Mouse (Mus musculus) adrenal gland, postnatal 14 days (tissue): ENCODE measurements around the gene Hoxa13. TPM values are rescaled to one million over a fixed set of nuclear protein-coding genes. Genes with fewer than 3 reads are reported as not detected.

Source experiments
- DNase-seq: peaks from one replicate; pipeline ENCODE4 v3.0.0; 2021; ENCODE audit warnings: mixed read lengths
- total RNA-seq: library from RNA; stranded (reverse); gene quantifications from 2 replicates; pipeline ENCODE4 v1.2.3, GENCODE M21; 2021

Hoxa13 gene
- total RNA-seq, 1 experiment from 2014 or later, result not detected

DNA sequence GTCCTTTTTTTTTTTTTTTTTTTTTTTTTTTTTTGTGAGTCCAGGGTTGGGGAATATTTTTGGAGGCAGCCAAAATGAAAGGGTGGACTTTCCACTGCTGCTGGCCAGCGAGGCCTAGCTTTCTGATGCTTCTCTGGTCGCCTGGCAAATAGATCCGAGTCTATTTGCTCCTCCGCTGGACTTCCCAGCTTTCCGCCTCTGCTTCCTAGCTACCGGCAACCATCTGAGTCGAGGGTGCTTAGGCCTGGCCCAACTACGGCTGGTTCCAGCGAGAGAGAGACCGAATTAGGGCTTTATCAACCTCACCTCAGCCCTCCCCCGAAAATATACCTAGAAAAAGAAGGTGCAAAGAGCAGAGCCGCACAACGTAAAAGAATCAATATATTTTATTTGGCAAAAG lies 38.0 kb downstream of the Hoxa13 start:
- no peak for DNase-seq

DNA sequence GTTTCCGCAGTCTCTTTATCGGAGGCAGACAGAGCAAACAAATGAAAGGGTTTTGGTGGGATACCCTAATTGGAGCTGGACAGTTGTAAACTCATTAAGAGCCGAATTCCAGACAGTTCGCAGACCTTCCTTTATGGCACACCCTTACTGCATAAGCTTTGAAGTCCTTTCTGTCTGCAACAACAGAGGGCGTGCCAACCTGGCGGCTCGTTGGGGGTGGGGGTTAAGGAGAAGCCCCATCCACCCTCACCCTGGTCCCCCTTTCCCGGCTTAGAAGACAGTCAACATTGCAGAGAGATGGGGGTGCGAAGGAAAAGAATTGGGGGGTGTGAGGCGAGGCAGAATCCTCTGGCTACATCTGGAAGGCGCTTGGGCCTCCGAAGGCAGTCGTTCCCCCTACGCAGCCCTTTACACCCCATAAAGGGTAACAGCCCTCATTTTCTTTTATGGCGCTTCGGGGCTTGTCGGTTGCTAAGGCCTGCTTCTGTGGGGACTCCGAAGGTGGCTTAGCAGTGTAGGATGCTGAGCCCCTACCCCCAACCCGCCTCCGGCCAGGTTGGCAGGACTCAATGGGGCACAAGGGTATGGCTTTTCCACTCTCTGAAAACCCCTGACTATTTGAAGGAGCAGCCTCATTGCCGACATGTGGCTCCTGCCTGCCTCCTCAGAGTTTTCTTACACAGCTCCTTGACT lies 38.5 kb downstream of the Hoxa13 start:
- no peak for DNase-seq

DNA sequence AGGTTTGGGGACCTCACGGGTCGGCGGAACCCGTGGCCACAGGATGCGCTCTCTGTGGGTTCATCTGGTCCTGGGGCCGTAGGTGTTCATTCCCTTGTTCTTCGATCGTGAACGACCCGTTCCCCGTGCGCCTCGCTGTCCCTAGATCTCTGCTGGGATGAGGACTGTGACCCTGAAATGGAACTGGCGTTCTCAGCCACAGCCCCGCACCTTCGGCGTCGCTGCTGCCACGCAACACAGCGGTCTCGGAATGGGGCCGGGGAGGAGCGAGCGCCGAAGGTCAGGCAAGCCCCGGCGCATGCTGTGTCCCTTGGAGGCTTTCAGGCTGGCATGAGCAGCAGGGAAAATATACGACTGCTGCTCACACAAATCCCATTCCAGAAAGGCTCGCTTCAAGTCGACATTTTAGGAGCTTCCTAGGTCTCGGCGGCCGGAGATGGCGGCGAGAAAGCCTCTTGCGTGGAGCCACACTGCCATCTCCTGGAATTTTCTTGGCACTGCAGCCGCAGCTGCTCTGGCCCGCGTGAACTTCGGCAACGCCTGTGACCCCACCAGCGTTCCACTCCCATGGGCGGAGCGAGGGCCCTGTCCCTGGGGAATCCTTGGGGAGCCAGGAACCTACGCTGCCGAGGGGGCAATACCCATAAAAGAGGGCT lies 39.2 kb downstream of the Hoxa13 start, which contains the start of gene Hoxa7:
Gene Hoxa7 (minus strand): TSS at position 518 of the 656 bp plus-strand sequence.
- DNase-seq, result peak; percentile 93

DNA sequence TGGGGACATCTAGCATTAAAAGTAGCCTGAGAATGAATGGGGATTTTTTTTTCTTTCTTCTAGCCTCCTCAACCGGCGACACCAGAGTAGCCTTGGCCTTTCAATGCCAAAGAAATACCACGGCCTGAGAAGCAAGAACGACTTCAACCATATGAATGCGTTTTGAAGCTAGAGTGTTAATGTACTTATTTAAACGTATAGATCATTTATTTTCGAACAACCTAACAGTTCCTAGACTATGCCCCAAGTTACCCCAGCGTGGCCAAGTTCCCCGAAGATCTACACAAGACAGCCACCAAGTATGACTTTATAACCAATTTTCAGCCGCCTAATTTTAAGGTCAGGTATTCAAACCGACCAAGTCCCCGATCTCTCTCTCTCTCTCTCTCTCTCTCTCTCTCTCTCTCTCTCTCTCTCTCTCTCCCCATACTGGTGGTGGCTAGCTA lies 39.8 kb downstream of the Hoxa13 start:
- DNase-seq, result no peak

DNA sequence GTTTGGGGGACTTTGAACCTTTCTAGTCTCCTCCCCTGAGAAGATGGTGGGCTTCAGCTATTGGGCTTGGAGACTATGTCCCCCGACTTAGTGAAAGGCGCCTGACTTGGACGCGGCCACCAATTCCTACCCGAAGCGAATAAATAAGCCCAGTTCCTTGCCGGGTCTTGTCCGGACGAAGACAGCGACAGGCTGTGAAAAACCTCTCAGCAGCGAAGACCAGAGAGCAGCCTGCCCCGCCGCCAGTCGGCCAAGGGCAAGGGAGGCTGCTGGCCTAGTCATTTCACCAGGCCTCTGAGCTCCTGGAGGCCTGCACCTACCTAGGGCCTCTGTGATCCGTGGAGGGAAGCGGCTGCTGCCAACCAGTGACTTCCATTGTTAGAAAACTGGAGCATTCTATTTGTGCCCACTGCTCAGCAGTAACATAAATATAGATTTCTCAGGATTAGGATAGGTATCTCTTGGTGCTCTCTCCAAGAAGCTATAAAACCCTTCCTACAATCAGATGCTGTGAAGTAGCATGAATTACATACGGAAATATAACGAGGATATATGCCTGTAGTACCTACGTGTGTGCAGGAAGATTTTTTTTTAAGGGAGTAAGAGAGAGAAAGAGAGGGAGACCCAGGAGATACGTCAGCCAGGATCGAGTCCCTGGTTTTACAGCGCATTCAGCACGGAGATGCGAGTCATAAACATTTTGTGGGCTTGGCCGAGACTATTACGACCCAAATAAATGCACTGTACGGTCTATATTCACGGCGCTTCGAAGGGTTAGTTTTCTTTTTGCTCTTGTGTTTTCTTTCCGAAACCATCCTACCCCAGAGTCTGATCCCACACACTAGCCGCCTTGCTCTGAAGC lies 40.4 kb downstream of the Hoxa13 start:
- peak; percentile 57 for DNase-seq

DNA sequence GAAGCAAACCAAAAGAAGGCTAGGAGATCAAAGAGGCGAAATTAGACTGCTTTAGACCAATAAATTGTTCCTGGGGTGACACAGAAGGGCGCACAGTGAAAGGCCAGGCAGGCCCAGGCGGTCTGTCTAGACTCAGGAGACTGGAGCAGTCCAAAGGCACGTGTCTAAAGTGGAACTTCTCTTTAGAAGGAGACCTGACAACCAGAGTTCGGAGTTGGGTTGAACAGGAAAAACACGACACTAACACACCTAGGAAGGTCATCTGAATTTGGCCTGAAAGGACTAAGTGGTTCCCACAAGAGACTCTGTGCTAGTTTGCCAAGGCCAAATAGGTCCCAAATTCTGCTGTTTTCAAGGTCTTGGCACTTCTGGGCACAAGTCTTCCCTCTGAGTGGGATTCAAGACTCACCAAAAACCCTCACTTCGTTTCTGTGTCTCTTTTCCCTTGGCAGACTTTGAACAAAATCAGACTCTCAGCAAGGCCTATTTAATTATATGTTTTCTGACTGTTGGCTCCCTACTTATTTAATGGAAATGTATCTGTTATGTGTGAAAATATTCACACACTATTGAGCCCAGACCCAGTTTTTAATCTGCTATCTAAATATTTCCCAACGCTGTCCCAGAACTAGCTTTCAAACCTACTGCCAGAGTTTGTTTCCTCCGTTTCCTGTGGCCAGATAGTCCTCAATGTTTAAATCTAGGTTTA lies 41.3 kb downstream of the Hoxa13 start:
- DNase-seq, result no peak

DNA sequence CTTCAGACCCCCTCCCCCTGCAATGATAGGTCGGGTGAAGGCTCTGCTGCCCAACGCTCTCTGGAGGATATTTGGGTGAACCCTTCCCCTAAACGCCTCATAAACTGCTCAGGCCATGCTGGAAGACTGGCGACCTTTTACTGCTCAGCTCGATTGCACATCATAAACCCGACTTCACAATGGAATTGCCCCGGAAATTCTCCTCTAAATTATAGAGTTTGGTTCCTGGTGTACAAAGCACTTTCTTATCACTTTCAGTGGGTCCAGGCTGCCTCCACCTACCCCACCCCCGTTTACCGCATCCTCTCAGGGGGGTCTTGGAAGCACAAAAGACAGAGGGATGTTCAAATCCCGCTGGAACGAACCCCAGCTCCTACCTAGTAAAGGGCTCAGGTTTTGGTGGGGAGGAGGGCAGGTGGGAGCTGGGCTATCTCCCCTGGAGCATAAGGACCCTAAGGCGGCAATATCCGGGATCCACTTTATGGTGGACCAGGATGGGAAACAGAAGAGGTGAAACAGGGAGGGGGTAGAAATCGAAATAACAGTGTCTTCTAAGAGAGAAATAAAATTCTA lies 42.0 kb downstream of the Hoxa13 start:
- DNase-seq, result no peak

DNA sequence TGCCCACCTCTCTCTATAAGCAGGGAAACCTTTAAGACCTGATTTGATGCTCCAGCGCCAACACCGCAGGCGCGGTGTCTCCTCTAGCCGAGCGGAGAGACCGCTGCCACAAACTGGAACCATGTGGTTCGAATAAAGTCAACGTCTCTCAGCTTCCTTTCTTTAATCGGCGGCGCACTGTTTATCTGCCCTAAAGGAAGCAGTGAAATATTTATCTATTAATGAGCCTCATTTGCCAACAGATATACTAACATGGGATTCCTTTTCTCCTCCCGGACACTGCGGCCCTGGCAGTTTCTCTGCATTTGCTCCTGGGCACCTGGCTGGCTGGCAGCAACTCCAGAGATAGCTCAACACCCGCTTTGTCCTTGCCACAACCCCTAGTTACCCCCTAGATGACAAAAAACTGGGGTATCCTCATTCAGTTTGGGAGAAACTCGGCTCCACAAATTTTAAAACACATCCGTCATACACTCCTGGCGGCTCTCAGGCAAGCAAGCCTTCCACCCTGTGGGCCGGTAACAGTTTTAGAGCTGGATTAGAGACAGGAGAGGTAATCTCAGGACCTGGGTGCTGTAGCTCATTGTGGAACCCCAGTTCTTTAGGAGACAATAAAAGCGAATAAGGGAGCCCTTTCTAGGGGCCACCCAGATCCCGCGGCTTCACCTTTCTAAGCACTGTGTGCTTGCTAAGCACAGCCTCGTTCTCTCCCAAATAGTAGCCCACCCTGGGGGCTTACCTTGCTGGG lies 42.6 kb downstream of the Hoxa13 start:
- no peak for DNase-seq

DNA sequence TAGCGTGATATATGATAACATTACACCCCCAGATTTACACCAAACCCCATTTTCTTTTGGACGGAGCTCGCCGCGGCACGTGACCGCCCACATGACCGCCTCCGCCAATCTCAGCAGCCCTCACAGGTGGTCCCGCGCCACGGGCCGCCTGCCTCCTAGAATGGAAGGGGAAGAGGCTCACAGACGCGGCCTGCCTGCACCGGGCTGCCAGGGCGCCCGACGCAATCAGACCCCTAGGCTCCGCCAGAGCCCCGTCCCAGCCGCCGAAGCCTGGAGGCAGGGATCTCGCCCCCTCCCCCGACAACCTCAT lies 43.3 kb downstream of the Hoxa13 start:
- peak; percentile 92 for DNase-seq

DNA sequence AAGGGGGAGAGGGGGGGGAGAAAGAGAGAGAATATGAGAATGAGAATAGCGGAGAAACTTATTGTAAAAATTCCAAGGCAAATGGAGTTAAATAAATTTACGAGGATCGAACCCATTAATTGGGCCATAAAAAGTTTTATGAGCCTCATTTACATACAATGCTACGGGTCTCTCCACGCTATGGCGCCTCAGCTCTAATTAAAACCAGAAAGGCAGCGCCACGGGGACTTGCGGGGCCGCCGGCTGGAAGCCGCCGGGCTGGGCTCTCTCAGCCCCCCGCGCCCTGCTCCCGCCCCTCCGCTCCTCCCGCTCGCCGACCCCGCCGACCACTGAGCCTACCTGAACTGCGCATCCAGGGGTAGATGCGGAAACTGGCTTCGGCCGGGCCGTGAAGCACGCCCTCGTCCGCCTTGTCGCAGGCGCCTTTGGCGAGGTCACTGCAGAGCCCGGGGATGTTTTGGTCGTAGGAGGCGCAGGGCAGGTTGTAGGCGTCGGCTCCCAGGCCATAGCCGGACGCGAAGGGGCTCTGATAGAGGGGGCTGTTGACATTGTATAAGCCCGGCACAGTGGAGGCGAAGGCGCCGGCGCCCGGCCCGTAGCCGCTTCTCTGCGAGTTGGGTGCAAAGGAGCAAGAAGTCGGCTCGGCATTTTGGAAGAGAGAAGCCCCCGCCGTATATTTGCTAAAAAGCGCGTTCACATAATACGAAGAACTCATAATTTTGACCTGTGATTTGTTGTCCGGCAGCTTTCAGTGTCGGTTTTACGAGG lies 43.8 kb downstream of the Hoxa13 start:
- peak; percentile 67 for DNase-seq

DNA sequence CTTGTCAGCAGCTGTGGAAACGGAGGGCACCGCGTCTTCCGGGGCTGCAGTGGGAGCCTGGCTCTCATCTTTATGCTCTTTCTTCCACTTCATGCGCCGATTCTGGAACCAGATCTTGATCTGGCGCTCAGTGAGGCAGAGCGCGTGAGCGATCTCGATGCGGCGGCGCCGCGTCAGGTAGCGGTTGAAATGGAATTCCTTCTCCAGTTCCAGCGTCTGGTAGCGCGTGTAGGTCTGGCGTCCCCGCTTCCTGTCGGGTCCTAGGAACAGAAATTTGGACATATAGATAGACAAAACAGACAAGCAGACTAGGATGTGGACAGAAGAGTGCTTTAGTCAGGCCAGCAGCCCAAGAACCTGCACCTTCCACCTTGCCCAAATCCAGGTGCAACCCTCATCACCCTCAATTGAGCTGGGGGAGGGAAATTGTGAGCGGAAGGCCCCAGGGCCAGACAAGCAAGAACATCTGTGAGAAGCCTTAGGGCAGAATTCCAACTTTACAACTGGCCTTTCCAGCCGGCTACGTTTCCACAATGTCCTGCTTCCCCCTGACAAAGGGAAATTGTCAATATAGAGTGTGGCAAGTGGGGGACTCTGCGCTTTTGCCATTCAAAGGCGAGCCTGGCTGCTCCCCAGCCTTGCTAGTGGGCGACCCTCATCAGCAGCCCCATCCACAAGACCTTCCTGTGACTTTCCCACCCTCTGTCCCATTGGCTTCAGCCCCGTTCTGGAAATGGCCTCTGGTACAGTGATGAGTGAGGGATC lies 44.7 kb downstream of the Hoxa13 start:
- no peak for DNase-seq

DNA sequence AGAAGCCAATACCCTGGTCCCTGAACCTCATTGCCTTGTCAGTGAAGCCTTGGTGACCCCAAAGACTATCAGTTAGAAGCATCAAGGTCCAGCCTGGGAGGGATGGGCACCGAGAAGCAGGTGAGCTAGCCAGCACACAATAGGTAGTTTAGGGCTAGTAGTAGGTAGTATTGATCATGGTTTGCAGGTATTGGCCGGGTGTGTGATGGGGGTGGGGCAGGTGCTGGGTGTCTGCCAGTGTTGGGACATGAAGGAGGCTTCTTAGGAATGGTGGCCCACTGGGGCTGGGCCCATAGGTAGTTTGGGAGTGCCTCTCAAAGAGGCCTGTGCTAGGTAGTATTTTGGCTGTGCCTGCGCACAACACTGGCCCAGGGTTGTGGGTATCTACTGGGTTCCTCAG lies 45.6 kb downstream of the Hoxa13 start:
- DNase-seq, result no peak

DNA sequence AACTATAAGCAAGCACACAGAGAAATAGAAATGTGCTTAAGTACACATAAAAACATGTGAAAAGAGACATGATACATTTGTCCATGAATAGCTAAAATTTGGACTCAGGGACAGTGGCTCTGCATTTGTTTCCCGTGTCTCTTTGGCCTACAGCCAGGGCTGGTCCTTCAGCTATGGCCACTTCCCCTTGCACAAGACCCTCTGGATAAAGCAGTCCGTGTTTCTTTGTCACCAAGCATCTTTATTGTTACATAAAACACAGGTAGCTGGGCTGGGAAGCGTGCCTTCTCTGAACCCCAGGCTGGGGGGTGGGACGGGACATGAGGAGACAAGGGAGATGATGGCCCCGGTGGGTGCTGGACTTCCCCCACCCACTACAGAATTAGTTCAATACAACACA lies 46.4 kb downstream of the Hoxa13 start:
- no peak for DNase-seq

DNA sequence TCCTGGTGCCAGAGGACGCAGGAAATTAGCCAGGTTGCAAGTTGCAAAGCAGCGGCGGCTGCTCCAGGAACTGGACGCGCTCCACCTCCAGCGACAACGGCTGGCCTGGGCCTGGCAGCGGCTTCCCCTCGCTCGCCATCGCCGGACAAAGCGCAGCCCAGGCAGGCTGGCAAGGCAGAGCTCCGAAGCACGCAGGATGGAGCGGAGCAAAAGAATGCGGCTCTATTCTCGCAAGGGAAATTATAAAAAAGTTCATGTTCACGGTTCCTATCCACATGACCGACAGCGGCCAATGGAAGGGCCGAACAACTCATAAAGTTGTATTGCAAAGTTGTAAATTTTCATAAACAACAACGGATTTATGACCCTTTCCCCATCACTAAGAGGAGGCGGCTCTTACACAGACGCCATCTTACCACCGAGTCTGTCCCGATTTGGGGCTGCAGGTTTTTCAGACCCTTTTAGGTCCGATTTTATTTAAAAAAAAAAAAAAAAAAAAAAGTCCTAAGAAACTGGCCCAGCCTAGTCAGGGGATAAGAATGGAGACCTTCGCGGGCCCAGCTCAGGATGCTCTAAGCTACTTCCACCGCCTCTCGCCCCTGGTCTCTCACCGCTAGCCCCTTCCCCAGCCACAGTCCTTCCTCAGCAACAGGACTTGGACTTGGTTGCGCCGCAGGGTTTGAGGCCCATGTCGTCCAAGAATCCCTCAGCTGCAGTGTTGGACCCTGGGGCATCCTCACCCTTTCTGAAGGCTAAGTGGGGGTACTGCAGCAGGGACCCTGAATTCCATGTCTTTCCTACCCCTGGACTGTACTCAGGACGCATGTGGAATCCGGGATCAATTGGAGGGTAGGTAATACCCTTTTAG lies 47.3 kb downstream of the Hoxa13 start, which contains the start of the genes Hoxa3 and Gm28308:
Gene Hoxa3 (minus strand): TSS at position 218 of the 868 bp plus-strand sequence.
Gene Gm28308 (minus strand): TSS at position 221 of the 868 bp plus-strand sequence.
- peak; percentile 85 for DNase-seq

DNA sequence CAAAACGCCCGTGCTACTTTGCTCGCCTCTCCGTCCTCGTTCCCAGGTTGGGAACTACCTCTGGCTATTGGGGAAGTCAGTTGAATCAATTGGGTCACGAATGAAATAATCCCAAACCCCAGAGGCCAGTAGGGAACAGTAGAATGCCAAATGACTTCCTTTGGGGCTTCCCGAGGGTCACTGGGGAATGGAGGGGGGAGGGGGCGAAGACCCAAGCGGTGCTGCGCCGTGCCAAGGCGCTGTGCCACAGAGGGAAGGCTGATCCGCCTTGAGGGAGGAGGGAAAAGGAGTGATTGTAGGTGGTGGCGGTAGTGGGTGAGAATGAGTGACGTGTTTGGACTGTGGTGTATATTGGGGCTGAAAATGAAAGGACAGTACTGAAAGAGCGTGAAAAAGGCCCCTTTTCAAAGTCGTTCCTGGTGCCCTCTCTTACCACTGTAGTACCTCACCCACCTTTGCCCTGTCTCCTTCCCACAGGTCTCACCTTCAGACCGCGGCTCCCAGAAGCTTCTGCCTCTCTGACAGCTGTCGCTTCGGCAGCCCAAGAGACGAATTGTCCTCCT lies 48.0 kb downstream of the Hoxa13 start:
- DNase-seq, result peak; percentile 84

DNA sequence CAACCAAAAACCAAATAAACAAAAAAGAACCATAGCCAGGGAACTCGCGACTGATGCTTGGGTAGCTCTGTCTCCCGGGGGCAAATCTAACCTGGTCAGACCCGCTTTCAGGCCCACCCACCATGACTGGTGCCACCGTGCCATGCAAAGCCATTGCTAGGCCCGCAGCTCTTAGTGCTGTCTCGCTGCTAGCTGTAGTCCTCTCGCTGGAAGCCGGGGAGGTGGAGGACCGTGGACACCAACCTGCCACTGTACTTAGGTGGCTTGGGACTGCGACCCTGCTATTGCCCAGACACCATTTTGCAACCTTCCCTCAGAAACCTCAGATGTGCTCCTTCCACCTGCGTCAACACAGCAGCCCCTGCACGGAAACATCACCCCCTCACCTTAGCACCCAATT lies 48.7 kb downstream of the Hoxa13 start:
- DNase-seq, result peak; percentile 52

DNA sequence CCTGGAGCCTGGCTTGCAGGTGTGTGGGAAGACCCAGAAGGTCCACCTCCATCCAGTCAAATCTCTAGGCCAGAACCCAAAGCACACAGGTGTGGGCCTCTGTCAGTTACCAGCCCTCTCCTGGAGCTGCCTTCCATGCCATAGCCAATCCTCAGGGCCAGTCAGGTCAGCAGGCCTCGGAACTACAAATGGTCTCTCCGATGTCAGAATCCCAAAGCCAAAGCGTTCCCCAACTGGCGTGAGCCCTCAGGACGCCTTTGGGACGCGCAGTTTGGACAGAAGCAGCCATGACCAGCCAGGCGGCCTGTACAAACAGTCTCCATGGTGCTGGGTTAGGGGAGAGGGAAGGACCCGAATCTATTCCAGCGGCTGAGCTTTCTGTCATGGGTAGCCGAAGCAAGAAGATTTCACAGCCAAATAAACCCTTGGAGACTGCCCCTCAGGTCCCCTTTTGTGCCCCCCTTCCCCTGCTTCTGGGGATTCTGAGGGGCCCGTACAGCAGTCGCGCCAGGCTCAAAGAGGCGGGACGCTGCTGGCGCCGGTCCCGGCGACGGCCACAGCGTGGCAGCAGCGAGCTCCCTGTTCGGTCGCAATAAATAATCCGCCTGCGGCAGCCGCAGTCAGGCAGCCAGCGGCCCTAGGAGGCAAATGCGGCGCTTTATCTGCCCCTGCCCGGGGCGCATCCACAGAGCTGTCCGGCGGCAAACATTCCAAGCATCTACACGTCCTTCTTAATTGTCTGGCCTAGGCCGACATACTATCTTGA lies 49.3 kb downstream of the Hoxa13 start:
- DNase-seq, result peak; percentile 92
